Mouse (Mus musculus) heart, embryonic 15.5 days (tissue): ENCODE measurements around the gene Dpm1. TPM values are rescaled to one million over a fixed set of nuclear protein-coding genes. Genes with fewer than 3 reads are reported as not detected.

Experiments used
- ATAC-seq: fragments of 200-750 bp; cut with Nextera tagmentation; replicated peaks from 2 replicates; pipeline ENCODE4 v1.8.0; 2017; ENCODE audit warnings: low read depth, moderate TSS enrichment; ENCODE audit not compliant: insufficient number of reproducible peaks, insufficient read depth, low FRiP score
- H3K27ac ChIP-seq: fragments of 300-500 bp; sonication (generic); 2 replicates; pipeline ENCODE4 v1.5.1; 2015; ENCODE audit warnings: mild to moderate bottlenecking, inconsistent platforms
- H3K27me3 ChIP-seq: fragments of 300-500 bp; sonication (generic); 2 replicates; pipeline ENCODE4 v1.6.1; 2015; ENCODE audit warnings: inconsistent platforms
- H3K36me3 ChIP-seq: fragments of 300-500 bp; sonication (generic); 2 replicates; pipeline ENCODE4 v1.6.1; 2015; ENCODE audit warnings: mild to moderate bottlenecking, inconsistent platforms
- H3K4me1 ChIP-seq: fragments of 300-500 bp; sonication (generic); replicated peaks from 2 replicates; pipeline ENCODE4 v1.6.1; 2015; ENCODE audit warnings: inconsistent platforms
- H3K4me2 ChIP-seq: fragments of 300-500 bp; sonication (generic); 2 replicates; pipeline ENCODE4 v1.6.1; 2015; ENCODE audit warnings: inconsistent platforms, mild to moderate bottlenecking, moderate library complexity
- H3K4me3 ChIP-seq: fragments of 300-500 bp; sonication (generic); 2 replicates; pipeline ENCODE4 v1.5.1; 2015; ENCODE audit warnings: mild to moderate bottlenecking, inconsistent platforms
- H3K9ac ChIP-seq: fragments of 300-500 bp; sonication (generic); 2 replicates; pipeline ENCODE4 v1.6.1; 2015; ENCODE audit warnings: mild to moderate bottlenecking, inconsistent platforms
- H3K9me3 ChIP-seq: fragments of 300-500 bp; sonication (generic); replicated peaks from 2 replicates; pipeline ENCODE4 v1.6.1; 2016; ENCODE audit warnings: inconsistent platforms
- WGBS: fragments of 180-500 bp; shearing (Covaris S2); methylation state at CpG from one replicate; pipeline ENCODE4 v1.1.7; 2015; ENCODE audit warnings: mixed read lengths; 5-methylcytosine and 5-hydroxymethylcytosine counted together
- polyA plus RNA-seq: library from polyadenylated mRNA; unstranded; fragments of >200 nt; fragmentation: Nextera tagmentation; extraction: Ambion mirVana; gene quantifications from 2 replicates; pipeline ENCODE4 v1.2.1, GENCODE M21; 2015

Gene Dpm1
- polyA plus RNA-seq, 1 experiment from 2014 or later: 96.2 TPM

DNA sequence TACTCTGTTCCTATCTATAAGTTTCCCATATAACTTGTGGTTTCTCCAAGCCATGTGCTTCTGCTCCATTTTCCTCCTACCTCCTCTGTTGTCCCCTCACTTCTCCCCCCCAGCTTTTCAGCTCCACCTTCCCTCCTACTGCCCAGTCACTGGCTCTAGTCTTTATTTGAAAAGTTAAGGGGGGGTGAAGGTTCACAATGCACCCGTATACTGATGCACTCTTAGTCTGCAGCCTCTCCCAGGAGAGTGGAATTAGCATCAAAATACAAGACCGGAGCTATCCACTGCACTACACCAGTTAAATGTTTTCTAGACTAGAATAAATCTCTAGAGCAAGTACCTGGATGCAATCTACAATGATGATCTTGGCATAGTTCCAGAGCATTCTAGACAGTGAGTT, 34.7 kb downstream of the Dpm1 start:
- H3K4me1 ChIP-seq: peaks cover 74% of the 10 kb centered on the region
- no peak overlapping the region for H3K9ac ChIP-seq
- H3K4me2 ChIP-seq: no peak overlapping the region
- 66% methylated on average over 2 of the region's 2 CpGs for WGBS
- H3K27me3 ChIP-seq: no peaks in the 10 kb centered on the region
- H3K36me3 ChIP-seq: no peaks in the 10 kb centered on the region
- no peaks in the 10 kb centered on the region for H3K9me3 ChIP-seq
- H3K4me3 ChIP-seq: no peak overlapping the region
- no peak for ATAC-seq
- no peak overlapping the region for H3K27ac ChIP-seq

DNA sequence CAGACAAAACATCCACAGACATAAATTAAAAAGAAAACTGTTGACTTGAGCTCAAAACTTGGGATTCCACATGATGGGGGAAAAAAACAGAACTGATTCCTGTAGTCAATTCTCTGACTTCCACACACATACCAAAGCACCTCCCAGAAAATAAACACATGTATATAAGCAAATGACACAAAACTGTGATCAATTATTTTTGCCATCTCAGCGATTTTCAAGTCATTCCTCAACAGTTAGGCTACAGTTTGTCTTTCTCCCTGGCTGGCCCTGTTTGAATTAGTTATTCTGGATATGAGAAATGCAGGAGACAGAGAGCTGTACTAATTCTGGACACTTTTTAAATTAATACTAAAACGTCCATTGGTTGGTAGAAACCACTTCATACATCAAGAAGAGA, 36.7 kb downstream of the Dpm1 start:
- WGBS: 51% methylated on average over 2 of the region's 2 CpGs
- H3K27ac ChIP-seq: no peak overlapping the region

GRCm38 (mm10) chr2:168191856-168192255, 38.5 kb downstream of the Dpm1 start:
- Histone ChIP-seq H3K4me2 (no peak overlapping the region), H3K4me3 (no peak overlapping the region), H3K9ac (no peak overlapping the region), H3K36me3 (peaks cover 6% of the 10 kb centered on the region), H3K4me1 (peaks cover 66% of the 10 kb centered on the region), H3K9me3 (no peaks in the 10 kb centered on the region), H3K27me3 (no peaks in the 10 kb centered on the region), H3K27ac (no peak overlapping the region)
- 89% methylated on average over 2 of the region's 2 CpGs for WGBS
- ATAC-seq: no peak

More for the DNA sequence above, 36.7 kb downstream of the Dpm1 start:
- Histone ChIP-seq H3K27me3 (no peaks in the 10 kb centered on the region), H3K9ac (no peak overlapping the region), H3K9me3 (no peaks in the 10 kb centered on the region), H3K4me3 (no peak overlapping the region), H3K4me1 (peaks cover 74% of the 10 kb centered on the region), H3K36me3 (no peaks in the 10 kb centered on the region), H3K4me2 (no peak overlapping the region)
- no peak for ATAC-seq

- Histone ChIP-seq H3K4me1 (no peaks in the 10 kb centered on the region), H3K9me3 (no peaks in the 10 kb centered on the region), H3K27ac (no peak overlapping the region), H3K4me3 (no peak overlapping the region), H3K27me3 (no peaks in the 10 kb centered on the region), H3K9ac (no peak overlapping the region), H3K4me2 (no peak overlapping the region), H3K36me3 (peaks cover 18% of the 10 kb centered on the region)
- ATAC-seq: no peak
- WGBS: 61% methylated on average over 7 of the region's 7 CpGs
These were observed 54.4 kb downstream of the Dpm1 start for GRCm38 (mm10) chr2:168175946-168176345.

DNA sequence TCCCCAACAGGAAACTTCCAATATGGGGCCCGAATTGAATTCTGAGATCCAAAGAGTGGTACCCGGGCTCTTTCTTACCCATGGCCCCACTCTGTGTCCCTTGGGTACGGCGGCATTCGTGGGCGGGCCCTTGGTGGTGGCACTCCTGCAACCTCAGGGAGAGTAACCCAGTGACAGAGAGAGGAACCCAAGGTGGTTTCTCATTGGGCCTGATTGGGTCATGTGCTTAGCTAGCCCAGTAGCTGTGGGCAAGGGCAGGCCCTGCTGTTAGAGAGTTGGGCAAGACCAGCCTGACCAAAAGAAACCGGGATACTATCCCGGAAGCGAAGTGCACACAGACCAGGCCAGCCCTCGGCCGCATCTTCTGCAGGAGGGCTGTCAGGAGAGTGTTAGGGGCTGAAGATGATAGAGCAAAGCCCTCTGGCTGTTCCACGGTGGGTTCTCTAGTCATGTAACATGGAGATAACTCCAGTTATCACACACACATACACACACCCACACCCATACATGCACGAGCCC, 60.2 kb downstream of the Dpm1 start:
- peak; percentile 87 for ATAC-seq
- Histone ChIP-seq H3K4me1 (peaks cover 33% of the 10 kb centered on the region), H3K36me3 (no peaks in the 10 kb centered on the region), H3K27ac (peak overlapping the region; percentile 78), H3K4me2 (peak overlapping the region; percentile 58), H3K4me3 (peak overlapping the region; percentile 40), H3K9ac (peak overlapping the region; percentile 46), H3K27me3 (no peaks in the 10 kb centered on the region), H3K9me3 (no peaks in the 10 kb centered on the region)
- WGBS: 6% methylated on average over 13 of the region's 13 CpGs

GRCm38 (mm10) chr2:168169800-168170113, 60.6 kb downstream of the Dpm1 start:
- H3K36me3 ChIP-seq: no peaks in the 10 kb centered on the region

DNA sequence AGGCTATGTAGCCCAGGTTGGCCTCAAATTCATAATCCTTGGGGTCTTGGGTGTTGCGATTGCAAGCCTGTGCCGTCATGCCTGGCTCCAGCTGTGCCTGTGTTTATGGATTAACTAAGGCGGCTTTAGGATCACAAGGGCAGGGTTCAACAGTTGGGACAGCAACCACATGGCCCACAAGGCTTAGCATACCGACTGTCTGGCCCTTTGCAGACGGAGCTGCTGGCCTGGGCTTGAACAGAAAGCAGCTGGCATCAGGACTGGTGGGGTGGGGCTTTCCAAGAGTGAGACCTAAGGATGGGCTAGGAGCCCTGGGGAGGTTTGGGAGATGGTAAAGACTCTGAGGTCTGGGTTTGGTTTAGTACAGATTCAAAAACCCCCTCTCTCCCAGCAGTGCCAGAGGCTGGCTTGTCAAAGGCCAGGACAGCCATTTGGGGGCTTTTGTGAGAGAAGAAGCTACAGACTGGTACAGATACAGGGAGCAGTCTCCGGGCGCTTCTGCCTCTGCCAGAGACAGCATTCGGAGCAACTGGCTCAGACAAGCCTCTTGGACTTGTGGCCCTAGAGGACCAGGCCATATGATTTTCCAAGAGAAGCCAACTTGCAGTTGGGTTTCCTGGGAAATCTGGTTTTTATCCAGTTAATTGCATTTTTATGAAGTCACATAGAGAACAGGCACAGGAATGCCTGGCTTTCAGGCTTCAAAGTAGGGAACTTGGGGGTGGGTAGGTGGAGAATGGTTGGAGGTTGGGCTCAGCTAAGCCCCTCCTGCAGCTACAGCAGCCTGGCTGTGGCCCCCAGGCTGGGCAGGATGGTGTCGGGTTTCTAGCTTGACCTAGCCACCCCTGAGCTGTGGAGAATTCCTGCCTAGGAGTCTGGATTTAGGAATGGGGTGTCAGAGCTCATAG, 61.2 kb downstream of the Dpm1 start:
- Histone ChIP-seq H3K36me3 (no peaks in the 10 kb centered on the region), H3K4me3 (peak overlapping the region; percentile 40), H3K9ac (peak overlapping the region; percentile 46), H3K4me2 (peak overlapping the region; percentile 58), H3K9me3 (no peaks in the 10 kb centered on the region), H3K27me3 (no peaks in the 10 kb centered on the region), H3K4me1 (peaks cover 33% of the 10 kb centered on the region), H3K27ac (peak overlapping the region; percentile 78)
- 55% methylated on average over 9 of the region's 9 CpGs for WGBS
- ATAC-seq: peak; percentile 18

More at GRCm38 (mm10) chr2:168169800-168170113, 60.6 kb downstream of the Dpm1 start:
- Histone ChIP-seq H3K9ac (peak overlapping the region; percentile 46), H3K27me3 (no peaks in the 10 kb centered on the region), H3K9me3 (no peaks in the 10 kb centered on the region), H3K4me2 (peak overlapping the region; percentile 58), H3K27ac (peak overlapping the region; percentile 78), H3K4me3 (peak overlapping the region; percentile 40), H3K4me1 (peaks cover 33% of the 10 kb centered on the region)
- WGBS: 10% methylated on average over 9 of the region's 9 CpGs
- ATAC-seq: no peak; the same call in 1 of the 2 replicates

DNA sequence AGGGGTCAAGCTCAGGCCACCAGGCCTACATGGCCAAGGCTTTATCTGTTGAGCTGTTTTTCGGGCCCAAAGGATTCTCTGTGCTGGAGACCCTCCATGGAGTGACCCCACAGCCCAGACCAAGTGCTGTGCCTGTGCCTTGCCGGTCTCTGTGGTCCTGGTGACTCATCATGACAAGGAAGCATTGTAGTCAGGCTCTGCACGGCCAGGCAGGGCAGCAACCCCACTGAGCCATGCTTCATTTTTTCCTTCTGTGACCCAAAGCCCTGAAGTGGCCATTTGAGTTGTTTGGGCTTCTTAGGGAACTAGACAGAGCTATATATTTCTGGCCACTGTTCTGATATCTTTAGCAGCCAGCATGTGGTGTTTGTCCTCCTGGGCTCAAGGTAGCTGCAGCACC, 62.6 kb downstream of the Dpm1 start:
- Histone ChIP-seq H3K9ac (no peak overlapping the region), H3K9me3 (no peaks in the 10 kb centered on the region), H3K4me1 (peaks cover 33% of the 10 kb centered on the region), H3K27me3 (no peaks in the 10 kb centered on the region), H3K36me3 (no peaks in the 10 kb centered on the region), H3K4me3 (no peak overlapping the region), H3K27ac (no peak overlapping the region), H3K4me2 (no peak overlapping the region)
- WGBS: 45% methylated on average over 3 of the region's 3 CpGs
- ATAC-seq: no peak

GRCm38 (mm10) chr2:168166750-168167460, 63.5 kb downstream of the Dpm1 start:
- Histone ChIP-seq H3K9me3 (no peaks in the 10 kb centered on the region), H3K27me3 (no peaks in the 10 kb centered on the region), H3K27ac (no peak overlapping the region), H3K9ac (no peak overlapping the region), H3K36me3 (no peaks in the 10 kb centered on the region), H3K4me1 (peaks cover 34% of the 10 kb centered on the region), H3K4me2 (no peak overlapping the region), H3K4me3 (no peak overlapping the region)
- 50% methylated on average over 21 of the region's 21 CpGs for whole genome bisulfite sequencing
- no peak for ATAC-seq

- Histone ChIP-seq H3K36me3 (no peaks in the 10 kb centered on the region), H3K4me1 (peaks cover 26% of the 10 kb centered on the region), H3K9me3 (no peaks in the 10 kb centered on the region), H3K27ac (peak overlapping the region; percentile 82), H3K4me3 (peak overlapping the region; percentile 47), H3K4me2 (peak overlapping the region; percentile 70), H3K27me3 (no peaks in the 10 kb centered on the region), H3K9ac (peak overlapping the region; percentile 54)
- WGBS: 8% methylated on average over 14 of the region's 14 CpGs
- no peak for ATAC-seq
These were observed 68.4 kb downstream of the Dpm1 start for GRCm38 (mm10) chr2:168161978-168162377.

GRCm38 (mm10) chr2:168161514-168161971, 68.8 kb downstream of the Dpm1 start:
- 4% methylated on average over 11 of the region's 11 CpGs for WGBS
- peak; percentile 51 for ATAC-seq

More at GRCm38 (mm10) chr2:168161514-168161971, 68.8 kb downstream of the Dpm1 start:
- Histone ChIP-seq H3K9me3 (no peaks in the 10 kb centered on the region), H3K4me3 (peak overlapping the region; percentile 47), H3K4me1 (peaks cover 23% of the 10 kb centered on the region), H3K27me3 (no peaks in the 10 kb centered on the region), H3K4me2 (peak overlapping the region; percentile 70), H3K36me3 (no peaks in the 10 kb centered on the region), H3K9ac (peak overlapping the region; percentile 54), H3K27ac (peak overlapping the region; percentile 82)
